Mouse (Mus musculus) CH12.LX (cell line): Measurements from ENCODE around the gene Tmem214.

Experiments used
- CTCF ChIP-seq, 2 experiments: IDR thresholded peaks in 1 of 2; conservative IDR thresholded peaks in 1 of 2; 2 replicates each; pipeline ENCODE4 v1.5.1; 2011 to 2012; ENCODE audit warnings: low read depth in 2 of 2, low read length in 2 of 2, improper control_type of control experiment in 1 of 2, inconsistent platforms in 1 of 2, mild to moderate bottlenecking in 1 of 2, moderate library complexity in 1 of 2
- KAT2A ChIP-seq: IDR thresholded peaks from 2 replicates; pipeline ENCODE4 v1.6.1; 2012; ENCODE audit warnings: low read length, improper control_type of control experiment, inconsistent platforms; ENCODE audit not compliant: insufficient replicate concordance
- POLR2A ChIP-seq: IDR thresholded peaks from 2 replicates; pipeline ENCODE4 v1.6.1; 2011; ENCODE audit warnings: low read depth, mild to moderate bottlenecking, improper control_type of control experiment, low read length
- POLR2AphosphoS2 ChIP-seq: IDR thresholded peaks from 2 replicates; pipeline ENCODE4 v1.6.1; 2011; ENCODE audit warnings: low read depth, low read length, improper control_type of control experiment

DNA sequence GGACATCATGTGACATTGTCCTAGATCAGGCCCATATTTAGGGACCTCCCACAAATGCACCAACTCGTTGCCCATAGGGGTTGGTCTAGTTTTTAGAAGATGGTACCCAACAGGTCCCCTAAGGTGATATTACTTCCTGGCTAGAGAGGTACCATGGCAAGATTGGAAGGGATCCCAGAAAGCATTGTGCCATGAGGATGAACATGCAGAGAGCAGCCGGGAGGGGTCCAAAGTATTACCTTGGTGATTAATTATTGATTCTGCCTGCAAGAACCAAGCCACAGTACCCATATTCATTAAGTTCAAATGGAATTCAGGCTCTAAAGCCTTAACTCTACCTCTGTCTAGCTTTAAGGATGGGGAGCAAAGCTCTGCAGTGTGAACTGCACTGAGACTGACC is 58.3 kb downstream of the Tmem214 start:
- no peak for TF ChIP-seq KAT2A
- no peak for TF ChIP-seq POLR2A
- no peak for TF ChIP-seq POLR2AphosphoS2
- TF ChIP-seq CTCF (conservative IDR thresholded peaks at IDR 0.05 in 1 of 2, IDR thresholded peaks at IDR 0.05 in 1 of 2; ENCODE audit: low read depth in 2 of 2, low read length in 2 of 2): no peak
